Mouse (Mus musculus) hindbrain, embryonic 12.5 days (tissue): Measurements from ENCODE around the gene Ak2. TPM values are rescaled to one million over a fixed set of nuclear protein-coding genes. Genes with fewer than 3 reads are reported as not detected.

Experiments used
- ATAC-seq: fragments of 200-750 bp; cut with Nextera tagmentation; 2 replicates; pipeline ENCODE4 v1.8.0; 2017; ENCODE audit warnings: moderate TSS enrichment; ENCODE audit not compliant: low FRiP score
- H3K27ac ChIP-seq: fragments of 300-500 bp; sonication (generic); 2 replicates; pipeline ENCODE4 v1.5.1; 2016; ENCODE audit warnings: mild to moderate bottlenecking
- H3K27me3 ChIP-seq: fragments of 300-500 bp; sonication (generic); 2 replicates; pipeline ENCODE4 v1.6.1; 2016; ENCODE audit warnings: mild to moderate bottlenecking
- H3K36me3 ChIP-seq: fragments of 300-500 bp; sonication (generic); 2 replicates; pipeline ENCODE4 v1.6.1; 2016; ENCODE audit warnings: mild to moderate bottlenecking
- H3K4me1 ChIP-seq: fragments of 300-500 bp; sonication (generic); 2 replicates; pipeline ENCODE4 v1.6.1; 2016
- H3K4me2 ChIP-seq: fragments of 300-500 bp; sonication (generic); replicated peaks from 2 replicates; pipeline ENCODE4 v1.6.1; 2016; ENCODE audit warnings: mild to moderate bottlenecking
- H3K4me3 ChIP-seq: fragments of 300-500 bp; sonication (generic); 2 replicates; pipeline ENCODE4 v1.5.1; 2016; ENCODE audit warnings: mild to moderate bottlenecking
- H3K9ac ChIP-seq: fragments of 300-500 bp; sonication (generic); 2 replicates; pipeline ENCODE4 v1.6.1; 2016; ENCODE audit warnings: mild to moderate bottlenecking, moderate library complexity
- H3K9me3 ChIP-seq: fragments of 300-500 bp; sonication (generic); replicated peaks from 2 replicates; pipeline ENCODE4 v1.6.1; 2016; ENCODE audit warnings: mild to moderate bottlenecking
- WGBS: fragments of 180-500 bp; shearing (Covaris S2); methylation state at CpG from one replicate; pipeline ENCODE4 v1.1.7; 2016; 5-methylcytosine and 5-hydroxymethylcytosine counted together
- polyA plus RNA-seq: library from polyadenylated mRNA; unstranded; fragments of >200 nt; fragmentation: Nextera tagmentation; extraction: Ambion mirVana; gene quantifications from 2 replicates; pipeline ENCODE4 v1.2.1, GENCODE M21; 2016

The Ak2 gene
- polyA plus RNA-seq, 1 experiment from 2014 or later, result 128 TPM

- Histone ChIP-seq H3K27ac (no peak overlapping the region), H3K9ac (peak overlapping the region; percentile 77)
- WGBS, result 8% methylated on average over 16 of the region's 16 CpGs
Observed at GRCm38 (mm10) chr4:128961301-128962028, 30.3 kb upstream of the Ak2 start.

GRCm38 (mm10) chr4:128962029-128962925 lies 29.5 kb upstream of the Ak2 start, which contains the start of gene Azin2:
TSS of gene Azin2 (minus strand) at chr4:128962442.
- Histone ChIP-seq H3K4me1 (peaks cover 27% of the 10 kb centered on the region), H3K9ac (peak within 1 kb of the TSS; percentile 77), H3K36me3 (no peaks in the 10 kb centered on the region), H3K4me3 (peak within 1 kb of the TSS; percentile 55), H3K27ac (peak within 1 kb of the TSS; percentile 64), H3K9me3 (no peaks in the 10 kb centered on the region), H3K27me3 (peaks cover 22% of the 10 kb centered on the region), H3K4me2 (peak within 1 kb of the TSS; percentile 85)
- under 1% methylated on average over 69 of the region's 72 CpGs for WGBS
- peak; percentile 94 for ATAC-seq

More at GRCm38 (mm10) chr4:128961301-128962028, 30.3 kb upstream of the Ak2 start:
- no peak for ATAC-seq
- H3K4me2 ChIP-seq, result peak overlapping the region; percentile 85
- H3K4me3 ChIP-seq, result peak overlapping the region; percentile 55
- peaks cover 22% of the 10 kb centered on the region for H3K4me1 ChIP-seq
- peaks cover 22% of the 10 kb centered on the region for H3K27me3 ChIP-seq
- no peaks in the 10 kb centered on the region for H3K9me3 ChIP-seq
- H3K36me3 ChIP-seq, result no peaks in the 10 kb centered on the region

- Histone ChIP-seq H3K4me1 (peaks cover 27% of the 10 kb centered on the region), H3K36me3 (no peaks in the 10 kb centered on the region), H3K9ac (peak overlapping the region; percentile 77), H3K9me3 (no peaks in the 10 kb centered on the region), H3K4me3 (peak overlapping the region; percentile 55), H3K4me2 (peak overlapping the region; percentile 85), H3K27ac (peak overlapping the region; percentile 64; the same call in 1 of the 2 replicates), H3K27me3 (peaks cover 22% of the 10 kb centered on the region)
- WGBS, result 6% methylated on average over 9 of the region's 9 CpGs
- ATAC-seq, result no peak
Observed at GRCm38 (mm10) chr4:128962926-128963290, 28.9 kb upstream of the Ak2 start.

GRCm38 (mm10) chr4:128966751-128967150 lies 25.0 kb upstream of the Ak2 start:
- peaks cover 17% of the 10 kb centered on the region for H3K4me1 ChIP-seq
- no peak overlapping the region for H3K4me3 ChIP-seq
- H3K36me3 ChIP-seq, result no peaks in the 10 kb centered on the region
- no peak overlapping the region for H3K9ac ChIP-seq
- no peak for ATAC-seq
- H3K27me3 ChIP-seq, result peaks cover 6% of the 10 kb centered on the region; the same call in 1 of the 2 replicates
- H3K27ac ChIP-seq, result peak overlapping the region; percentile 55
- H3K4me2 ChIP-seq, result no peak overlapping the region
- 25% methylated on average over 7 of the region's 7 CpGs for WGBS
- H3K9me3 ChIP-seq, result no peaks in the 10 kb centered on the region

DNA sequence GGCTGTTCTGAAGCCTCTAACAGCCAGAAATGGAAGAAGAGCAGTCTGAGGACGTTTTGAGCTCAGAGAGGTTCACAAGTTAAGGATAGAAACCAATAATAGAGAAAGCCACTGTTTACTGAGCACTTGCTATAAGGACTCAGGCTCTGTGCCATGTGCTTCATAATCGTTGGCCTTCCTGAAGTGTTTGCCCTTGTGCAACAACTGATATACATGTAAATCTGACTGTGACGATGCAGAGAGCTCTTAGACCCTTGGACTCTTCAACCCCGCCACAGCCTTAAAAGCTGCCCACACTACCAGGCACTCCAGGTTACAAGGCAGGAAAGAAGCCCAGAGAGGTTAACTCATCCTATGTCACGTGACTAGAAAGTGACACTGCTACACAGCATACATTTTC lies 22.7 kb upstream of the Ak2 start:
- no peak for ATAC-seq
- Histone ChIP-seq H3K4me3 (no peak overlapping the region), H3K4me2 (no peak overlapping the region), H3K27ac (no peak overlapping the region), H3K9ac (no peak overlapping the region), H3K36me3 (no peaks in the 10 kb centered on the region), H3K4me1 (peaks cover 12% of the 10 kb centered on the region), H3K27me3 (peaks cover 3% of the 10 kb centered on the region; the same call in 1 of the 2 replicates), H3K9me3 (no peaks in the 10 kb centered on the region)
- WGBS, result 80% methylated on average over 5 of the region's 5 CpGs

GRCm38 (mm10) chr4:128969607-128970416 lies 21.9 kb upstream of the Ak2 start:
- H3K27ac ChIP-seq, result no peak overlapping the region
- no peaks in the 10 kb centered on the region for H3K9me3 ChIP-seq
- 77% methylated on average over 18 of the region's 18 CpGs for WGBS
- no peak overlapping the region for H3K9ac ChIP-seq
- no peaks in the 10 kb centered on the region for H3K36me3 ChIP-seq
- H3K27me3 ChIP-seq, result no peaks in the 10 kb centered on the region
- no peak overlapping the region for H3K4me2 ChIP-seq
- H3K4me3 ChIP-seq, result no peak overlapping the region
- ATAC-seq, result no peak
- peaks cover 12% of the 10 kb centered on the region for H3K4me1 ChIP-seq

GRCm38 (mm10) chr4:128970417-128970807 lies 21.3 kb upstream of the Ak2 start:
- H3K4me3 ChIP-seq, result no peak overlapping the region
- WGBS, result 78% methylated on average over 7 of the region's 8 CpGs
- no peak overlapping the region for H3K9ac ChIP-seq
- ATAC-seq, result no peak
- H3K9me3 ChIP-seq, result no peaks in the 10 kb centered on the region
- H3K27ac ChIP-seq, result no peak overlapping the region
- H3K4me1 ChIP-seq, result peaks cover 12% of the 10 kb centered on the region
- H3K27me3 ChIP-seq, result no peaks in the 10 kb centered on the region
- no peak overlapping the region for H3K4me2 ChIP-seq
- no peaks in the 10 kb centered on the region for H3K36me3 ChIP-seq

DNA sequence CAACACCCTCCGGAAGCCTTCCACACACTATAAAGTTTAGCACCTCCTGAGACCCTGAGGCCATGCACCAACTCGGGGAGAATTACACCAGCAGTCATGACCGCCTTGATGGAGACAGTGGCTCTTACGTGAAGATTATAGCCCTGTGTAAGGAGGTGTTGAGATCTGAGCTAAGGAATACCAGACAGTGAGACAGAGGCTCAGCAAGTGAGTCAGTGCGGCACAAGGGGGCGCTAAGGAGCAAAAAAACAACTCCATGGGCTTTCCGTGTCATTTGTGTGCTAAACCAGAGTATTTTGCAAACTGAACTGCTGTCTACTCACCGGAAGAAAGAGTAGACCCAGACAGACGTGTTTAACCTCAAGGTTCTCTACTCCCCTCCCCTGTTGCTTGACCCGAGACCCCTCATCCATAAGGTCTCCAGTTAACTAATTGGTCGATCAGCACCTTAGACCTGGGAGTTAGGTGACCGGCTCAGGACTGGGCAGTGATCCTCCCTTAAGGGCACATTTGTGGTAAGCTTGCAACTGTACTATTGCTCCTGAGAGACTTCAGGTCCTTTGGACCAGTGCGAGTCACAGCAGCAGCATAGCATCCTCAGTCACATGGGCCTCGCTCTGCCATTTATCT lies 20.6 kb upstream of the Ak2 start:
- Histone ChIP-seq H3K9me3 (no peaks in the 10 kb centered on the region), H3K9ac (no peak overlapping the region), H3K4me1 (peaks cover 12% of the 10 kb centered on the region), H3K36me3 (no peaks in the 10 kb centered on the region), H3K4me3 (no peak overlapping the region), H3K27me3 (no peaks in the 10 kb centered on the region), H3K4me2 (no peak overlapping the region), H3K27ac (no peak overlapping the region)
- WGBS, result 44% methylated on average over 14 of the region's 14 CpGs
- ATAC-seq, result no peak

DNA sequence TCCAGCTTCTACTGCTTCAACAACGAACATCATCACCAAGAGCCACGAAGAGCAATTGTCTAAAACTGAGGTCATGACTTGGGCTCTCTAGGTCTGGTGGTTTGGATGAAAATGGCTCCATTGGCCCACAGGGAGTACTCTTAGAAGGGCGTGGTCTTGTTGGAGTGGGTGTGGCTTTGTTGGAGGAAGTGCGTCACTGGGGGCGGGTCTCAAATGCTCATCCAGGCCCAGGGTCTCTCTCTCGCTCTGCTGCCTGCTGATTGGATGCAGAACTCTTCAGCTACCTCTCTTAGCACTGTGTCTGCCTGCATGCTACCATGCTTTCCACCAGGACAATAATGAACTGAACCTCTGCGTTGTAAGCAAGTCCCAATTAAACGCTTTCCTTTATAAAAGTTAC lies 17.1 kb upstream of the Ak2 start:
- H3K27ac ChIP-seq, result no peak overlapping the region
- H3K9ac ChIP-seq, result no peak overlapping the region
- H3K4me1 ChIP-seq, result no peaks in the 10 kb centered on the region; the same call in 1 of the 2 replicates
- 84% methylated on average over 8 of the region's 8 CpGs for WGBS
- H3K4me3 ChIP-seq, result no peak overlapping the region
- no peak overlapping the region for H3K4me2 ChIP-seq
- no peaks in the 10 kb centered on the region for H3K36me3 ChIP-seq
- no peaks in the 10 kb centered on the region for H3K9me3 ChIP-seq
- no peak for ATAC-seq
- no peaks in the 10 kb centered on the region for H3K27me3 ChIP-seq

- ATAC-seq, result no peak
- Histone ChIP-seq H3K4me3 (no peak overlapping the region), H3K9me3 (no peaks in the 10 kb centered on the region), H3K27ac (no peak overlapping the region), H3K4me2 (no peak overlapping the region), H3K4me1 (no peaks in the 10 kb centered on the region; the same call in 1 of the 2 replicates), H3K36me3 (no peaks in the 10 kb centered on the region), H3K9ac (no peak overlapping the region), H3K27me3 (no peaks in the 10 kb centered on the region)
- 89% methylated on average over 4 of the region's 4 CpGs for WGBS
Observed at GRCm38 (mm10) chr4:128976577-128976976, 15.2 kb upstream of the Ak2 start.

DNA sequence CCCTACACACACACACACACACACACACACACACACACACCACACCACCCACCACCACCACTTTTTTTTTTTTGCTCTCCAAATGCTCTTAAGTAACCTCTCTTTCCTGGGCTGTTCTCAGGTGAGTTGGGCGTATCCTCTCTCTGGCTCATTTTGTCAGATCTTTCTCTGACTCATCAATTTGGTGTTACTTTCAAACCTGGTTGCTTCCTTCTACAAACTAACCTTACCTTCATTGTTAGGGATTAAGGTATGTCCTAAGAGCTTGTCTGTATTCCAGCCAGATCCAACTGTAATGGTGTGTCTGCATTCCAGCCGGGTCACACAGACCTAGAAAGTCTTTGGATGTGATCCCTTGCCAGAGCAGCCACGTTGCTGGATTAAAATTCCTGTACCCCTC lies 14.5 kb upstream of the Ak2 start:
- no peak overlapping the region for H3K4me2 ChIP-seq
- H3K27ac ChIP-seq, result no peak overlapping the region
- H3K36me3 ChIP-seq, result no peaks in the 10 kb centered on the region
- no peaks in the 10 kb centered on the region for H3K9me3 ChIP-seq
- H3K27me3 ChIP-seq, result no peaks in the 10 kb centered on the region
- no peaks in the 10 kb centered on the region; the same call in 1 of the 2 replicates for H3K4me1 ChIP-seq
- no peak overlapping the region for H3K9ac ChIP-seq
- H3K4me3 ChIP-seq, result no peak overlapping the region
- 77% methylated on average over 3 of the region's 3 CpGs for WGBS
- no peak for ATAC-seq
